Mouse (Mus musculus): ENCODE measurements around the gene Lrrc8d. TPM values are rescaled to one million over a fixed set of nuclear protein-coding genes. Genes with fewer than 3 reads are reported as not detected.

Gene Lrrc8d
- polyA plus RNA-seq, 1 experiment from 2014 or later, result 42.1 TPM

GRCm38 (mm10) chr5:105737145-105737544 lies 37.4 kb downstream of the Lrrc8d start:
- ATAC-seq (ENCODE audit: low FRiP score, low TSS enrichment), result no peak
- H3K4me3 ChIP-seq (ENCODE audit: low read length), result no peak overlapping the region
- H3K9me3 ChIP-seq (ENCODE audit: control insufficient read depth, low read length), result no peaks in the 10 kb centered on the region
- H3K4me1 ChIP-seq (ENCODE audit: control insufficient read depth, insufficient read depth, low read length), result peaks cover 3% of the 10 kb centered on the region; the same call in 1 of the 2 replicates
- H3K27me3 ChIP-seq (ENCODE audit: control insufficient read depth, insufficient read depth, low read length), result no peaks in the 10 kb centered on the region
- H3K9ac ChIP-seq (ENCODE audit: low read depth, low read length), result no peak overlapping the region
- H3K27ac ChIP-seq (ENCODE audit: low read depth, low read length), result no peak overlapping the region
- 72% methylated on average over 6 of the region's 6 CpGs for WGBS
- peaks cover 14% of the 10 kb centered on the region for H3K36me3 ChIP-seq (ENCODE audit: control insufficient read depth, insufficient read depth, low read length)
- no peak overlapping the region for H3K4me2 ChIP-seq (replicated peaks; ENCODE audit: low read depth, low read length)

DNA sequence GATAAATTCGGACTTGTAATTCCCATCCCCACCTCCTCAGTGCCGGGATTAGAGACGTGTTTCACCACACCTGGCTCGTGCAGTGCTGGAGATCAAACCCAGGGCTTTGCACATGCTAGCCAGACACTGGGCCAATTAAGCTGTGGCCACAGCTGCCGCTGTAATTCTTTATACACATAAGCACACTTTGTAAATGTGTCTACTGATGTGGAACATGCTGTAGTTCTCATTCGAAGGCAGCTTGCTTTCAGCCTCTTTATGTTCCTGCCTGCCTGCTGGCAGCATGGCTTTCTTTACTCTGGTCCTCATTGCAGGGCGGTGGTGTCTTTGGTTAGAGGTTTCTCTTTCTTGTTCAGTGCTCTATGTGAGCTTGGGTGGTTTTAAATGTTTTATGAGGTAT lies 40.7 kb downstream of the Lrrc8d start:
- no peak overlapping the region for H3K4me3 ChIP-seq (ENCODE audit: low read length)
- WGBS, result 58% methylated on average over 7 of the region's 7 CpGs
- H3K36me3 ChIP-seq (ENCODE audit: control insufficient read depth, insufficient read depth, low read length), result peaks cover 3% of the 10 kb centered on the region
- no peak overlapping the region for H3K4me2 ChIP-seq (replicated peaks; ENCODE audit: low read depth, low read length)
- no peaks in the 10 kb centered on the region for H3K9me3 ChIP-seq (ENCODE audit: control insufficient read depth, low read length)
- no peaks in the 10 kb centered on the region for H3K27me3 ChIP-seq (ENCODE audit: control insufficient read depth, insufficient read depth, low read length)
- no peak overlapping the region for H3K27ac ChIP-seq (ENCODE audit: low read depth, low read length)
- no peak for ATAC-seq (ENCODE audit: low FRiP score, low TSS enrichment)
- peaks cover 8% of the 10 kb centered on the region; the same call in 1 of the 2 replicates for H3K4me1 ChIP-seq (ENCODE audit: control insufficient read depth, insufficient read depth, low read length)
- no peak overlapping the region for H3K9ac ChIP-seq (ENCODE audit: low read depth, low read length)

DNA sequence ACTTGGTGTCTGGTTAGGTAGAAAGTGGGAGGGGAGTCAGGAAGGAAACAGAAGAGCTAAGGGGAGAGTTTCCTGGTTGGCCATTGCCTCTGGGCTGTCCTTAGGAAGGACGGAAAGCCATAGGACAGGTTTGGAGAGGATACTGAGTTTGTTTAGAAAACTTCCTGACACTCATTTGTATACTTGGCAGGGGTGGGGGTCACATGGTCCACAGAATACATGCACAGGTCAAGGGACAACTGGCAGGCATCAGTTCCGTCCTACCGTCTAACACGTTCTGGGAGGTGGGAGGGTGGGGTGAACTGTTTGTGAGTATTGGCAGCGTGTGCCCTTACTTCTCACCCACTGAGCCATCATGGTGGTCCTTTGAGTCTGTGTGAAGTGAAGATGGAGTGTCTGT lies 42.9 kb downstream of the Lrrc8d start:
- no peak for ATAC-seq (ENCODE audit: low FRiP score, low TSS enrichment)
- no peak overlapping the region for H3K4me3 ChIP-seq (ENCODE audit: low read length)
- no peak overlapping the region for H3K27ac ChIP-seq (ENCODE audit: low read depth, low read length)
- no peaks in the 10 kb centered on the region for H3K9me3 ChIP-seq (ENCODE audit: control insufficient read depth, low read length)
- peaks cover 3% of the 10 kb centered on the region for H3K36me3 ChIP-seq (ENCODE audit: control insufficient read depth, insufficient read depth, low read length)
- no peak overlapping the region for H3K4me2 ChIP-seq (replicated peaks; ENCODE audit: low read depth, low read length)
- 62% methylated on average over 5 of the region's 5 CpGs for WGBS
- no peak overlapping the region for H3K9ac ChIP-seq (ENCODE audit: low read depth, low read length)
- H3K27me3 ChIP-seq (ENCODE audit: control insufficient read depth, insufficient read depth, low read length), result no peaks in the 10 kb centered on the region
- H3K4me1 ChIP-seq (ENCODE audit: control insufficient read depth, insufficient read depth, low read length), result peaks cover 8% of the 10 kb centered on the region; the same call in 1 of the 2 replicates

- 50% methylated on average over 11 of the region's 11 CpGs for WGBS
- Histone ChIP-seq H3K27ac (ENCODE audit: low read depth, low read length) (no peak overlapping the region), H3K36me3 (ENCODE audit: control insufficient read depth, insufficient read depth, low read length) (no peaks in the 10 kb centered on the region; the same call in 1 of the 2 replicates), H3K4me3 (ENCODE audit: low read length) (no peak overlapping the region), H3K4me2 (replicated peaks; ENCODE audit: low read depth, low read length) (no peak overlapping the region), H3K27me3 (ENCODE audit: control insufficient read depth, insufficient read depth, low read length) (no peaks in the 10 kb centered on the region), H3K9ac (ENCODE audit: low read depth, low read length) (no peak overlapping the region), H3K4me1 (ENCODE audit: control insufficient read depth, insufficient read depth, low read length) (peaks cover 8% of the 10 kb centered on the region; the same call in 1 of the 2 replicates), H3K9me3 (ENCODE audit: control insufficient read depth, low read length) (no peaks in the 10 kb centered on the region)
- ATAC-seq (ENCODE audit: low FRiP score, low TSS enrichment), result no peak
These were observed 45.6 kb downstream of the Lrrc8d start for GRCm38 (mm10) chr5:105745324-105745723.

- Histone ChIP-seq H3K36me3 (ENCODE audit: control insufficient read depth, insufficient read depth, low read length) (no peaks in the 10 kb centered on the region; the same call in 1 of the 2 replicates), H3K4me3 (ENCODE audit: low read length) (no peak overlapping the region), H3K9ac (ENCODE audit: low read depth, low read length) (no peak overlapping the region), H3K27ac (ENCODE audit: low read depth, low read length) (no peak overlapping the region), H3K27me3 (ENCODE audit: control insufficient read depth, insufficient read depth, low read length) (no peaks in the 10 kb centered on the region), H3K4me2 (replicated peaks; ENCODE audit: low read depth, low read length) (no peak overlapping the region), H3K9me3 (ENCODE audit: control insufficient read depth, low read length) (no peaks in the 10 kb centered on the region), H3K4me1 (ENCODE audit: control insufficient read depth, insufficient read depth, low read length) (peaks cover 8% of the 10 kb centered on the region; the same call in 1 of the 2 replicates)
- no peak for ATAC-seq (ENCODE audit: low FRiP score, low TSS enrichment)
- 90% methylated on average over 5 of the region's 5 CpGs for WGBS
These were observed 46.2 kb downstream of the Lrrc8d start for GRCm38 (mm10) chr5:105745927-105746454.

DNA sequence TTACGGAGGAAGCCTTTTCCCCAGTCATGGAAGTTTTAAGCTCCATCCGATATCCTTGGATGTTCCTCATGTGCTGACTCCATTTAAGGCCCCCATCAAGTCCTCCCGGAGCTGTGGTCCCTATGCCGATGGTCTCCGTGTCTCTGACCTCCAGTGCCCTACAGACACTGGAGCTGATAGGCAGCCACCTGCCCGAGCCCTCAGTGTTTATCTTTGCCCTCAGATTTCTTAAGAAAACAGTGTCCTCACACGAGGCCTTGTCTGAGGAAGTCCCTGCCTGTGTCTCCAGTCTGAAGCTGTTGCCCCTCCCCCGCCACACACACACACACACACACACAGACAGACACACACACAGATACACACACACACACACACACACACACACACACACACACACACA lies 55.0 kb downstream of the Lrrc8d start:
- Histone ChIP-seq H3K4me3 (ENCODE audit: low read length) (no peak overlapping the region), H3K4me1 (ENCODE audit: control insufficient read depth, insufficient read depth, low read length) (peaks cover 35% of the 10 kb centered on the region), H3K4me2 (replicated peaks; ENCODE audit: low read depth, low read length) (no peak overlapping the region), H3K27me3 (ENCODE audit: control insufficient read depth, insufficient read depth, low read length) (no peaks in the 10 kb centered on the region), H3K9ac (ENCODE audit: low read depth, low read length) (no peak overlapping the region), H3K9me3 (ENCODE audit: control insufficient read depth, low read length) (no peaks in the 10 kb centered on the region), H3K36me3 (ENCODE audit: control insufficient read depth, insufficient read depth, low read length) (no peaks in the 10 kb centered on the region), H3K27ac (ENCODE audit: low read depth, low read length) (no peak overlapping the region)
- WGBS, result 28% methylated on average over 8 of the region's 8 CpGs
- ATAC-seq (ENCODE audit: low FRiP score, low TSS enrichment), result peak; percentile 83

DNA sequence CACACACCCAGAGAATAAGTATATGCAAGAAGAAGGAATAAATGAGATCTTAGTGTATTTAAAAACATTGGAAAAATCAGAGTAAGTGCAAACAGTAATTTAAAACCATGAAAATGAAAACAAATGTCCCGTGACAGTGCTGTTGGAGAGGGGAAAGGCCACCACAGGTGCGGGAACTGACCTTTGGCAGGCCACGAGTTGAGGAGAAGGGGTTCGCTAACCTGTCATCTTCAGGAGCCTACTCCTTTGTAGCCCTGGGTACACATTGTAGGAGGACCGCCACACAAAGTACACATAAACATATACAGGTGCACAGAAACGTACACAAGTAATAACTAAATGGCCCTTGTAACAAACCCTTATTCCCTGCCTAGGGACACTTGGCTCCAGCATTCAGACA lies 55.7 kb downstream of the Lrrc8d start:
- Histone ChIP-seq H3K27me3 (ENCODE audit: control insufficient read depth, insufficient read depth, low read length) (no peaks in the 10 kb centered on the region), H3K9me3 (ENCODE audit: control insufficient read depth, low read length) (no peaks in the 10 kb centered on the region), H3K27ac (ENCODE audit: low read depth, low read length) (no peak overlapping the region), H3K9ac (ENCODE audit: low read depth, low read length) (no peak overlapping the region), H3K4me1 (ENCODE audit: control insufficient read depth, insufficient read depth, low read length) (peaks cover 35% of the 10 kb centered on the region), H3K4me2 (replicated peaks; ENCODE audit: low read depth, low read length) (no peak overlapping the region), H3K4me3 (ENCODE audit: low read length) (no peak overlapping the region), H3K36me3 (ENCODE audit: control insufficient read depth, insufficient read depth, low read length) (no peaks in the 10 kb centered on the region)
- peak; percentile 17; the same call in 1 of the 2 replicates for ATAC-seq (ENCODE audit: low FRiP score, low TSS enrichment)
- WGBS, result 43% methylated on average over 6 of the region's 6 CpGs

DNA sequence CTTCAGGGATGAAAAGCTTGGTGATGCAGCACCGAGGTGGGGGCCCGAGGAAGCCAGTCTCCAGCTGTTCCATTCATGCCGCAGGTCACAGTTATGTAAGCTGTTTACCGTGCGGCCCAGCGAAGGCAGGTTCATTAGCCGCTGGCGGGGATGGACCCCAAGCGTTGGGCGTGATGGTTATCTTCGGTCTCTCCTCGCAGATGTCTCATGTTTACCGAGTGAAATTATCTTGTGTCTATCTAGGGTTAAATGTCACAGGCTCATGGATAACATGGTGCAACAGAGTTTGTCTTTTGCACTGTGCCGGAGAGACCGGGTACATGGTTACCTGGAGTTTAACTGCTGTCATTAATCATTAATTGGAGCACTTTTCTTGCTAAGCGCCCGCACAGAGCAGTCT lies 58.2 kb downstream of the Lrrc8d start:
- 52% methylated on average over 17 of the region's 17 CpGs for WGBS
- H3K4me1 ChIP-seq (ENCODE audit: control insufficient read depth, insufficient read depth, low read length), result peaks cover 42% of the 10 kb centered on the region
- H3K36me3 ChIP-seq (ENCODE audit: control insufficient read depth, insufficient read depth, low read length), result no peaks in the 10 kb centered on the region
- no peak overlapping the region for H3K27ac ChIP-seq (ENCODE audit: low read depth, low read length)
- no peak for ATAC-seq (ENCODE audit: low FRiP score, low TSS enrichment)
- H3K9ac ChIP-seq (ENCODE audit: low read depth, low read length), result no peak overlapping the region
- H3K4me2 ChIP-seq (replicated peaks; ENCODE audit: low read depth, low read length), result peak overlapping the region; percentile 10; the same call in 1 of the 2 replicates
- no peaks in the 10 kb centered on the region for H3K27me3 ChIP-seq (ENCODE audit: control insufficient read depth, insufficient read depth, low read length)
- H3K9me3 ChIP-seq (ENCODE audit: control insufficient read depth, low read length), result no peaks in the 10 kb centered on the region
- no peak overlapping the region for H3K4me3 ChIP-seq (ENCODE audit: low read length)

DNA sequence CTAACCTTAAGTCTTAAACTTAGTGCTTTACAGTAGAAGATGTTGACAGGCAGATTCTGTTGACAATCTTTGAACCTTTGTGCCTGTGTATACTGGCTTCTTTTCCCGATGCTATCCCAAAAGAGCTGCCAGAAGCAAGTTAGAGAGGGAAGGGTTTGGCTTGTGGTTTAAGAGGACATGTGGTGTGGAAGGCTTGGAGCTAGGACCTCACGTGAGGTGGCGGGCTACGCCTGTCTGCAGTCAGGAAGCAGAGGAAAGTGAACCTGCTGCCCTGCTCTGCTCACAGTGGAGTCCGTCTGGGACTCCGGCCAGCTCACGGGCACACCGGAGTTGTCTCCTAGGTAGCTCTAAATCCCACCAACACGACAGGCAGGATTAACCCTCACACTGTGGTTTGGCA lies 59.1 kb downstream of the Lrrc8d start:
- Histone ChIP-seq H3K9ac (ENCODE audit: low read depth, low read length) (no peak overlapping the region), H3K4me1 (ENCODE audit: control insufficient read depth, insufficient read depth, low read length) (peaks cover 36% of the 10 kb centered on the region), H3K27me3 (ENCODE audit: control insufficient read depth, insufficient read depth, low read length) (no peaks in the 10 kb centered on the region), H3K4me3 (ENCODE audit: low read length) (no peak overlapping the region), H3K4me2 (replicated peaks; ENCODE audit: low read depth, low read length) (no peak overlapping the region), H3K36me3 (ENCODE audit: control insufficient read depth, insufficient read depth, low read length) (no peaks in the 10 kb centered on the region), H3K9me3 (ENCODE audit: control insufficient read depth, low read length) (no peaks in the 10 kb centered on the region), H3K27ac (ENCODE audit: low read depth, low read length) (no peak overlapping the region)
- ATAC-seq (ENCODE audit: low FRiP score, low TSS enrichment), result no peak
- 83% methylated on average over 9 of the region's 9 CpGs for WGBS

Measured in kidney, embryonic 14.5 days (tissue).